Mouse (Mus musculus) gastrocnemius, postnatal 4 days (tissue): ENCODE measurements at regions not wholly inside any gene's neighbourhood (a gene's known extent, or its start where the extent isn't known, plus 50 kb on each side); places are given as distances from the start of the nearest gene placed in this dataset.
A peak's percentile ranks its signal among the peaks of the same experiment; 100 is the strongest.

Experiments
- DNase-seq, 2 experiments: peaks; one replicate each; pipeline ENCODE4 v3.0.0; 2021 to 2022; ENCODE audit warnings: low spot score in 2 of 2, mixed read lengths in 2 of 2

DNA sequence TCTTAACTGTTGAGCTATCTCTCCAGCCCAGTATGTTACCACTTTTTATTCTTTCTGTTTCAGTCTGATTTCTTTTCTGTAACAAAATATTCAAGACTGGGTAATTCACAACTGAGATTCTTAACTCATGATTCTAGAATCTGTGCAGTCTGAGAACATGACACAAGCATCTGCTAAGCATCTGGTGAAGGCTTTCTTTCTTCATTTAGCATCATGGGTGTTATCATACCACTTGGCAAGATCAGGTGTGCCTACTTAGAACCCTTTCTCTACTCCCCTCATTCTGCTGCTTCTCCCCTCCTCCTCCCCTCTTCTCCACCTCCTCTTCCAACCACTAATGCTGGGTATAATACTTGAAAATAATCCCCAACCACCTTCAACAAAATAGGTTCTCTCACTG is 62.1 kb upstream of the Pfn2 start:
- DNase-seq: no peak

DNA sequence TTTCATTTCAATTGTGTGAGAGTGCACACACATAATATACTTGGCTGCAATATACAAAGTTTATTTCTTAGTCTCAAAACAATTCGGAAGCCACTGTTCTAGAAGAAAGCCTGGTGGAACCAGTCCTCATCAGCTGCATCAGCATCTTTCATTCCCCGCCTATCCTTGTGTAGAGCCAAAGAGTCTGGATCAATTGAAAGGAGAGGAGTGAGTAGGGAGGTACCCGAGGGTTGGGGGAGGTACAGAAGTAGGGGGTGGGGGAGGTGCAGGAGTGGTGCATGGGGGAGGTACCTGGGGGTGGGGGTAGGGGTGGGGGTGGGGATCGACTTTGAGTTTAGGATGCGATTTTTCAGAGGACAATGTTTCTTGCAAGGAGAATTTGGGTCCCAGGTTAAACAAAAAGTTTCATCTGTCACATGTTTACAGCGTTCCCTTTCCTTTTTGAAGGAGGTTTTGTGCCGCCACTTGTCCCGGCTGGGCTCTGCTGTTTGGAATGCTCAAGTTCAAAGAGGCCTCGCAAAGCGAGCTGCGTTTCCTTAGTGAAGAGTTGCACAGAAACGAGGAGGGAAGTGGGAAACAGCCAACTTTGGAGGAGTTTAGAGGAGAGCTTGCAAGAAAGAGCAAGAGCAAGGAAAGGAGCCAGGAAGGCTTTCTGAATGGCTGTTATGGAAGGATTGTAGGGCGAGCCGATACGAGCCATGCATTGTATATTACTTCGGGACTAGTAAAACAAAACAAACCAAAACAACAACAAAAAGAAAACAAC is 64.1 kb upstream of the Pfn2 start:
- peak in 1 of 2 experiments; percentile 28 for DNase-seq

- no peak for DNase-seq
Measured at GRCm38 (mm10) chr3:57912650-57913343, 64.9 kb upstream of the Pfn2 start.

GRCm38 (mm10) chr3:57914687-57915086 is 66.8 kb upstream of the Pfn2 start:
- DNase-seq: no peak

DNA sequence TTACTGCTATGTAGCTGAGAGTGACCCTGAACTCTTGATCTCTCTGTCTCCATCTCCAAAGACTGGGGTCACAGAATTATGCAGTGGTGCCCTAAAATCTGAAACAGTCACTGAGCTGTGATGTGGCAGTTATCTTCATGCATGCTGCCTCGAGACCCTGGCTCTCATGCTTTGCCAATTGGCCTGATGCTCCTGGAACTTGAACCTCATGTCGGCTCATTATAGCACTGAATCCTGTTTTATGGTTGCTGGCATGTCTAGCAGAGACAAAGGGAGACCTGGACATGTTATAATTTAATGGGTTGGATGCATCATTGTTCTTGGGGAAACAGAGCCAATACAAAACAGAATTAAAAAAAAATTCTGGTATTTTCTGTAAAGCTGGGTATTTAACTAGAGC is 71.0 kb upstream of the Pfn2 start:
- DNase-seq: no peak

GRCm38 (mm10) chr3:57919390-57920089 is 71.7 kb upstream of the Pfn2 start:
- DNase-seq: no peak

DNA sequence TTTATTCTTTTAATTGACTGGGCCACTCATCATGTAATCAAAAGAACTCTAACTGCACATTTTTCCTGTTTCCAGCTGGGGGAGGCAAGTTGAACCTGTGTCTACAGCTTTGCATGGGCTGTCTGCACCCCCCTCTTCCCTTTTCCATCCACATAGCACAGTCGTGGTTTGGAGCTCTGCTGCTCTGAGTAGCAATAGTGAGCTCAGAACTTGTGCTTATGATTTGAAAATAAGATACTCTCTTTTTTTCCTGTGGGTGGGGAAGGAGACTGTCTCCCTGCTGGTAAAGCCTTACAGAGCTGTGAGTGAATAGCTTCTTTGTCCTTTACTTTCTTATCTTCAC is 72.2 kb upstream of the Pfn2 start:
- no peak for DNase-seq

DNA sequence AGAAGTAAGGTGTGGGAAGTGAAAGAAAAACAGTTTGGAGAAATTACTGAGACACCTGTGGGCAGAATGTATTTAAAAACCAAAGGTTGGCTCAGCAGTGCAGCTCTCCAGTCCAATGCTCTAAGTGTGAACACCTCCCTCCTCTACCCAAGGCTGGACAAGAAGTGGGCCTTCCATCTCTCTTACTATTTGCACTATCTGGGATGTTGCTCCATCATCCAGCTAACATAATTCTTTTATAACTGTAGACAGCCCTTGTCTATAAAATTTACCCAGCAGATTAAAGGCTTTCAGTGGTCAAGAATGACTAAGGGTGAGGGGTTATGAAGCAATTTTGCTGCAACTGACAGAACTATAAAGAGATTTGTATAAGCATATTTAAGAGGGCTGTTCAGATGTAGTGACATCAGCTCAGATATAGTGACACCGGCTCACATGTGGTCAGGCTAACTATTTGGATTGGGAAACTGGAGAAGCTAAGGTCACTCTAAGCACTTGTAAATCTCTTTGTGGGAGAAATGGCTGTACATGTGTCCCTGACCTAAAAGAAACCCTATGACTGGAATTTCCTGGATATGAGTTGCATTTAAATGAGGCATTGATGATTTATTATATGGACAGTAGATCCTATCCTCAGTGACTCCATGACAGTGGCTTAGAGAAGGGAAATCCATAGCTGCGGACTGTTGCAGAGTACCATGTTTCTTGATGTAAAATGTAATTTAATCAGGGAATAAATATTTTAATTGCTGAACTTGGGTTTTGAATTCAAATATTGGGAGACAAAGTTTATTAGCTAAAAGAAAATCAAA is 73.4 kb upstream of the Pfn2 start:
- no peak for DNase-seq

GRCm38 (mm10) chr3:57923061-57923460 is 75.2 kb upstream of the Pfn2 start:
- DNase-seq: no peak

- no peak for DNase-seq
Measured at GRCm38 (mm10) chr3:57932657-57933539, 85.0 kb upstream of the Pfn2 start.

DNA sequence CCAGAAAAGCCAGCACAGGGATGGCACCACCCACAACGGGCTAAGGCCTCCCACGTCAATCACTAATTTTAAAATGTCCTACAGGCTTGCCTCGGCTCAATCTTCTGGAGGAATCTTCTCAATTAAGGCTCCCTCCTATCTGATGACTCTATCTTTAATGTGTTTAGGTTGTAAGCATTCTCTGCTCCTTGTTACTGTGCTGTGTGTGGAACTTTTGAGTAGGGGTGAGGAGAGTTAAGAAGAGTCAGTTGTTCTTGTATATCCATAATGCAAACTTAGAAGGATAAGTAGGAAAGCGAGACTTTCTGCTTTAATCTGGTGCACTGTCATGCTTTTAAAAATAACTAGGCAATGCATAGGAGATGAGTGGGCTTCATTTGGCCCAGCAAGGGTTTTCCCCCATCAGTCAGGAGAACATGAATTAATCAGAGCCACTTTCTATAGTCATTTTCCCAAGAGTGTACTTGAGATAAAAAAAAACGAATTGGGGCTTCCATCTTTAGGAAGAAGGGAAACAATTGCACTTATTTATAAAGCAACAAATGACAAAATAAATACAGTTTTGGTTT is 87.2 kb upstream of the Pfn2 start:
- DNase-seq: no peak

DNA sequence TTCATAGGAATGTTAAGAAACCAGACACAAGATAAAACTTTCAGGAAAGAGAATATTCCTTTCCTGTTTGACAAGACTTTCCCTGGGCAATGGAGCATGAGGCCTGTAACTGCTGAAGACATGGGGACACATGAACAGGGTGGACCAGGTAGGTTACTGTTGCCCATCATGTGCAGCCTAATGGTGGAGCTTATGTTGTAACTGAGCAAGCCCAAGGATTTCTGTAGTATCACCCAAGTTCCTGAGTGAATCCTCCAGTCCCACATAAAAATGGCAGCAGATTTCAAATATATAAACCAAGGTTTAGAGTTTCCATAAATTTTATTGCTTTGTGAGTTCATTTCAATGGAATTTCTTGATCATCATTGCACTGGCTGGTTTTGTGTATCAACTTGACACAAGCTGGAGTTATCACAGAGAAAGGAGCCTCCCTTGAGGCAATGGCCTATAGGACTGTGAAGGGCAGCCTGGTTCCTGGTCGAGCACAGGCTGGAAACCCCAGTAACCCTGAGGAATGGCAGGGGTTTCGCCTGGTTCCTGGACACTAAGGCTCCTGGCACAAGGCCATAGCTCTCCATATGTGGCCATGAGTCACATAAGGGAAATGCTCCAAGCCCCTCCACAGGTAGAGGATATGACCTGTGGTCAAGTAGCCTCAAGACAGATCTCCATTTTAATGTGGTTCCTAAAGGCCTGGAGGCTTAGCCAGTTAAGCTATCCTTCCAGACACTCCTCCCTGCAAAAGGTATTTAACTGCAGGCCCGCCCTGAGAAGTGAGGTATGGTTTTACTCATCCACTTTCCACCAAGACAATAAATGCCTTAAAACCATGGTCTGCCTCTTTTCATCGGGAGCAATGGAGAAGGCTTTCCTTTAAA is 92.9 kb upstream of the Pfn2 start:
- no peak for DNase-seq

DNA sequence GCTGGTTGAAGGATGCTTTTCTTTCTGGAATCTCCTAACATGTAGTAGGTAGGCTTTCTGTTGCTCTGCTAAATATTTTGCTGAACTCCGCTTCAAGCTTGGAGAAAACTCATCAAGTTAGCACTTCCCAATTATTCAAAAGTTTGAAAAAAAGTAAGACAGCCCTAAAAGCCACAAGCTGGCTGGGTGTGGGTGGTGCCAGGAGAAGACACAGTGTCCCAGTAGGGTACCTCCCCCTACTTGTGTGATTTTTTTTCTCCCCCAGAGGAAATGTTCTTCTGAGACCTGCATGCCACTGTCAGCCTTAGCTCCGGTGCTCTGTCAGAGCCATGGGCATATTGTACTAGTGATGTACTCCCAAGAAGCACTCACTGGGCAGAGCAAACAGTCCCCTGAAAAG is 96.8 kb upstream of the Pfn2 start:
- no peak for DNase-seq

- DNase-seq: no peak
Measured at GRCm38 (mm10) chr3:57945765-57946164, 97.9 kb upstream of the Pfn2 start.

- DNase-seq: no peak
Measured at GRCm38 (mm10) chr3:57947331-57947730, 99.5 kb upstream of the Pfn2 start.

- DNase-seq: no peak
Measured at GRCm38 (mm10) chr3:57948720-57949119, 100.8 kb upstream of the Pfn2 start.

- peak in 1 of 2 experiments; percentile 11 for DNase-seq
Measured at GRCm38 (mm10) chr3:57950431-57951331, 102.8 kb upstream of the Pfn2 start.

- no peak for DNase-seq
Measured at GRCm38 (mm10) chr3:57951438-57951837, 103.6 kb upstream of the Pfn2 start.
